Mouse (Mus musculus): ENCODE results near the gene Ccdc144b.

Gene Ccdc144b

DNA sequence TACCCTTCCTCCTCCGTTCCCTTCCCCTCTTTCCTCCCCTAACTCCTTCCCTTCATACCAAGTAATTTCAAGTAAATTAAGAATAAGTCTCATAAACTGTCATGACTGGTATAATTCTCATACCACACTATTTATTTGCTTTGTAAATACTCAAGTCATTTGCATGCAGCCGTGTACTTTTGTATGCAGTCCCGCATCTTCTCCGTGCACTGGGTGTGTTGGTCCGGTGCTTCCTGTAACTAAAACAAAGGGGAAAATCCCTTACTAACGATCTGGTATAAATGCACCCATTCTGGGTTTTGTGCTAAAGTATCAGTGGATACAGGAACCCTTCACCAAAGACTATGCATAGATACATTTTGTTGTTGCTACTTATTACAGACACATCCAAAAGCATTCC is 27.6 kb downstream of the Ccdc144b start:
- no peak for DNase-seq

DNA sequence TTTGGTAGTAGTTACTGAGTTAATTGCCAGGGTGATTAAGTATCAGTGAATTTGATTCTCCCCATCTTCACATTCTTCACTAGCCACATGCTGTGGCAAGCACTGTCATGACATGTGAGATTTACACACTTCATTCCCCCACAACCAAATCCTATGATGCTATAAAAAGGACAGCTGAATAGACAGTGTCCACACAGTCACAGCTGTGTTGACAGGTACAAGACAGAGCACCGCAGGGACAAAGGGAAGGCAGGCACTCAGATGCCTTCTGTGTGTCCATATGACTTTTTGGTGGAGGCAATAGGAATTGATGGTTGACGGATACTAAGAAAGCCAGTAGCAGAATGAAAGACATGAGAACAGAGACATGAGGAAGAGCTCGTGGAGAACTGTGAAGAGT is 42.1 kb downstream of the Ccdc144b start:
- DNase-seq = no peak

DNA sequence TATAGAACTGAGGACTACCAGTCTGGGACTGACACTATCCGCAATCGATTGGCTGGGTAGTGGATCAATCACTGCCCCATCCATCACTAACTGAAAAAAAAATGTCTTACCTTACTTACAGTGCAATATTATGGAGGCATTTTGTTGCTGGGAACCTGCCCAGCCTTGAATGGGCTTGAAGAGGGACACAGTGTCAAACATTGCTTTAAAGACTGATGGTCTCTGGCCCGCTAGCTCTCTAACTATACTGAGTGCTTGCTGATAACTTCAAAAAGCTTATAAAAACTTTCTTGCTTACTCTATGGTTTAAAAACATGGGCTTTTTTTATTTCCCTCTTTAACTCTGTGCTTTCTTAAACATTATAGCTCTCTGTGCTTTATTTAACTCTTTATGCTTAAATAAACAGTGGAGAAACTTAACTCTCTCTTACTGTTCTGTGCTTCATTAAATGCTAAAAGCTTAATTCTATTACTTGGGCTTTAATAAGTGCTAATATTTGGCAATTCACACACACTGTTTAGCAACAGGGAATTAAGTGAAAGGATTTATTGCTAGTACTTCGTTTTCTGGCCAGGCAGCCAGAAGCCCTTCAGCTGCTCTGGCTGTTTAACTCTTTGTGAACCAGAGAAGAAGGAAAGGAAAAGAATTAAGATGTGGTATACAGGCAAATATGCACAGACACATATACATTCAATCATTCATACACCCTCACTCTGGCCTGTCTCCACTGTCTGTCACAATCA is 44.8 kb downstream of the Ccdc144b start:
- no peak for DNase-seq

DNA sequence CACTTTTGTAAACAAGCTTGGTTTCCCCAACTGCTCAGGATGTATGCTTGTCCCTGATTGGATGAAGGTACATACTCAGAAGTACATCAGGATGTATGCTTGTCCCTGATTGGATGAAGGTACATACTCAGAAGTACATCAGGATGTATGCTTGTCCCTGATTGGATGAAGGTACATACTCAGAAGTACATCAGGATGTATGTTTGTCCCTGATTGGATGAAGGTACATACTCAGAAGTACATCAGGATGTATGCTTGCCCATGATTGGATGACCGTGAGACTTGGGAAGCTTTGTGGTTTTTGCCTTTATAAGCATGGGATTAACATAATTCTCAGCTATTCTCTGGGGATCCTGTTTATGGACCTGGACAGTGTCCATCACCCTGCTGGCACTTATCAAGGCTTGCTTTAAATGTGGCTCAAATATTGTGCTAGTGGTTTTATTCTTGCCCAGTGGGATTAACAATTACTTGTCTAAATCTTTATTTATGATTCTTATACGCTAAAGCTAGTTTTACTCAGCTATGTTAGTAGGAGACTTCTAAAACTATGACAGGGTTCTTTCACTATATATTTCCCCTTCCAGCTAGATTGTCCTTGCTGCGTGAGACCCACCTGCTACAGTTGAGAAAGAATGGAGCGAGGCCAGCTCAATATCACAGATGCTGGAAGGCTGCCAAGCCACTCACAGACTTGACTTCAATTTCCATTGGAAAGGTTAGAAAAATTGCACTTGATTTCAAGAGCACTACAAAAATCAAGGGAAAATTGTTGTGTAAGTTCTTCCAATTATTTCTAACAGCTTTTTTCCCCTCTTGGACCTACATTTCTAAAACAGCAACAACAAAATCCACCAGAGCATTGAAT is 49.1 kb downstream of the Ccdc144b start:
- peak; percentile 46 to 48 for DNase-seq

DNA sequence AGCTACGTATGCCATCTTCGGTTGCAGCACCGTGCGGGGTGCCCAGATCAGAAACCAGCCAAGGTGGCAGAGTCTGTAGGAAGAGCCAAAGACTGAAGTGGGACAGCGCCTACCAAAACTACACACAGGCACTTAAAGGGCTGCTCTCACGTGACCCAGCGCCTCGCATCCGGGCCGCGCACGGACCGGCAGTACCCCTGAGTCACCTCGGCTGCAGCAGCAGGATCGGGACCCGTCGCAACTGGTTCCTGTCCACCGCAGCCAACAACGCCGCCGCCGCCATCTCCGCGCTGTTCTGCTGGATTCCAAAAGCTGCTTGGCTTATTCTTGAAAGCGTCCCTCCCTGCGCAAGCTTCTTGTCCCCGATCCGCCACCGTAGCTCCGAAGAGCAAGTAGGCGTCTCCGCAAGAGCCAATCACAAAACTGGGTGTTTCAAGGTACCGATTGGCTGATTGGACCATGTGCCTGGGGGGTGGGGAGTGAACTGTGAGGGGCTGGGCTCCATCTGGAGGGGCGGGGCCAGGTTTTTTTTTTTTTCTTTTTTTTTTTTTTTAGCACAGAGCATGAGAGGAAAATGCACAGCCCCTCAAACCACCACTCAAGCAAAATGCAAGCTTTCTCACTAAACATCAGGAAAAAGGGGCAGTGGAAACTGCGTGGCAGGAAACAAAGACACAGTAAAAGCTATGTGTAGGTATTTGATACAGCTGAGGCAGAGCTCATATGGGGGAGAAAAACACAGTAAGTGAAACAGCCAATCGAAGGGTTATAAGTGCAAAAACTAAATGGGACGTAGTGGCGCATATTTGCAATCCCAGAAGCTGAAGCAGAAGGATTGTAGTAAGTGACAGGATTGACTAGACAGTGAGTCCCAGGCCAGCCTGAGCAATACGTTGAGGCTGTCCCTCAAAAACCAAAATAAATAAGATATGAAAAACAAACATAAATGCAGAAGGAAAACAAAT is 52.8 kb downstream of the Ccdc144b start, which contains the start of gene Mccc1:
TSS of gene Mccc1 (minus strand) at position 404 of the 965 bp plus-strand sequence.
- peak; percentile 95 to 98 for DNase-seq

DNA sequence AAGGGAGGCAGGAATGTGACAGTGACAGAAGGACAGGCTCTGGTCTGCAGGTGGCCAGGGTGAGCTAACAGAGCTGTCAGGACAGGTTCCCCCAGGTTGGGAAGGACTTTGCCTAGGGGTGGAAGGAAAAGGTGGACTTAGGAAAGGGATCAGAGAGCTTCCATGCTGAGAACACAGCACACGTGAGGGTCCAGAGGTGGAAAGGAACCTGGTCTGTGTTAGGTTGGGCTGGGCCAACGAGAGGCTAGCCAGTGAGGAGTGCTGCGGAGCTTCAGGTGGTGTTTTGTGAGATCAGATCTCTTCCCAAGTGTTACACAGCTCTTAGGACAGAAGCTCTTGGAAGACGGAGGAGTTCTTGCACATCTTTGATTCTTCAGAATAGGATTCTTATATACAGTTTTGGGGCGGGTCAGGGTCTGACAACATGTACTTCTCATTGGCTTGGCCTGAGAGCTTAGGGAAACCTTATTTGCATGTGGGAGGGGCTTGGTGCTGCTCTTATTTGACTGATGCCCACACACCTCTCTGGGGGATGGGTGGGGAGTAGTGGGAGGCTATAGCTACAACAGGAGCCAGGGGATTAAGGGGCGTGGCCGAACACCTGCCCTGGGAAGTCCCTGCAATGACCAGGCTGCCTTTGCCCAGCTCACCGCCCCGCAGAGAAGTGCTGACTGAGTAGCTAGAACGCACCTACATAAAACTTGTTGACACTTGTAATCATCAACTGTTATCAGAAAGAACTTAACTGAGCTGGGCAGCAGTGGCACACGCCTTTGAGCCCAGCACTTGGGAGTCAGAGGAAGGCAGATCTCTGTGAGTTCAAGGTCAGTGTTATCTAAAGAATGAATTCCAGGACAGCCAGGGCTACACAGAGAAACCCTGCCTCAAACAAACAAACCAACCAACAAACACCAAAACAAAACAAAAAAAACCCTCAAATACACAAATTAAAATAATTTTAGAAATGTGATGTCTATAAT is 58.5 kb downstream of the Ccdc144b start:
- DNase-seq = peak in 1 of 2 experiments; percentile 45

DNA sequence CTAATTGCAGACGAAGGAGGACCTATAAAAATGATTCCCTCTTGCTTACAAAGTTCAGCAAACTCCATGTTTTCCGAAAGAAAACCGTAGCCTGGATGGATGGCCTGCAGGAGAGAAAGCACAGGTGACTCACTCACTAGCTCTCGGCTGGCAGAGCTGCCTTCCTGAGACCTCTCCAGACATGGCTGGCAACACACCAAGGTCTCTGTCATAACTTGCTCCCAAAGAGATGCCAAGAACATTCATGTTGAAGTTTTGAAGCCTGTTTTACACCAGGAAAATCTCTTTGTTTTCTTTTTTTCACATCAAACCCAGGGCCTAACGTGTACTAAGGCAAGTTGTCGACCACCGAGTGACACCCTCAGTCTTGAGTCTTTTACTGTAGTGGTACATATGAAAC is 62.6 kb downstream of the Ccdc144b start:
- DNase-seq = no peak

DNA sequence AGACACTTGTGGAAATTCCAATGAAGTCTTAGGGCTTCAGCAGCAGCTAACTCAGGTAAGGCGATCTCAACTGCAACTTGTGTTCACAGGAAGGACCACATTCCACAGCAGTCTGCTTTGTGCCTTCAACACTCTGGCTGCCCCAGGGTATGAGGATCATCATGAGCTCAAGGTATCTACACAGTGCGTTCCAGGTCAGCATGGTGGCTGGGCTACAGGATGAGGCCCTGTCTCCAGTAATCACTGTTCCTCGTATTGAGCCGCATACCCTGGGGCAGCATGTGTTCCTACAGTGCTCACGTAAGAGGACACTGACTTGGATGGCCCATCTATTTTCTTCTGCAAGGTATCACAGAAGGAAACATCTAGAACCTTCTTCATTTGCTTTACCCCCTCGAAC is 65.3 kb downstream of the Ccdc144b start:
- no peak for DNase-seq

DNA sequence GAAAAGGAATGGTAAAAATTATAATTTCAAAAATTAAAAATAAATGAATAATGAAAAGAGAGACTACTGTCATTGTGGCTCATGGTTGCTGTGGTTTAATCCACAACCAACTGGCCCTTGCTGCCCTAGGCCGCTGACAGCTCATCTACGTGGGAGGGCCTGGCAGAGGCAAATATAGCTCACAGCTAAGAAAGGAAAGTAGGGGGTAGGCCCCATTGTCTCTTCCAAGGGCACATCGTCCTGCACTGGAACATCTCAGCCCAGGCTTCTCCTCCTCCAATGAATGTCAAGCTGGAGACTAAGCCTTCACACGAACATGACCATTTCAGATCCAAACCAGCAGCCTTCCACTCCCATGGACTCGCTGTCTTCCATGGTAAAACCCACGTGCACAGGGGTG is 67.1 kb downstream of the Ccdc144b start:
- no peak for DNase-seq

DNA sequence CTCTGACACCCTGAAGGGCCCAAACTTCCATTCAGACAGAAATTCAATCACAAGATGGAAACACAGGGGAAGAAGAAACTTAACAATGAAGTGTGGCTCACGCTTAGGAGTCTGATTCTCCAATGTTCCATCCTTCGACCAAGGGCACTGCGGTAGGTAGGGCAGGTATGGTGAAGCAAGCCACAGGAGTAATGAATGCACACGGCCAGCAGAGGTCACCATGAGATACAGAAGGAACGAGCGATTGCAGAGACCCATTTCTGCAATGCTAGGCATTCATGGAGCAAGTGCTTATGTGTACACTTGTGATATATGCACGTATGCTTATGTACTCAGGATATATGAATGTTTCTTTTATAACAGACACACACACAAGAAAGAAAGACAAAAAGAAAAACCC is 79.8 kb downstream of the Ccdc144b start:
- DNase-seq = peak; percentile 64 to 67

DNA sequence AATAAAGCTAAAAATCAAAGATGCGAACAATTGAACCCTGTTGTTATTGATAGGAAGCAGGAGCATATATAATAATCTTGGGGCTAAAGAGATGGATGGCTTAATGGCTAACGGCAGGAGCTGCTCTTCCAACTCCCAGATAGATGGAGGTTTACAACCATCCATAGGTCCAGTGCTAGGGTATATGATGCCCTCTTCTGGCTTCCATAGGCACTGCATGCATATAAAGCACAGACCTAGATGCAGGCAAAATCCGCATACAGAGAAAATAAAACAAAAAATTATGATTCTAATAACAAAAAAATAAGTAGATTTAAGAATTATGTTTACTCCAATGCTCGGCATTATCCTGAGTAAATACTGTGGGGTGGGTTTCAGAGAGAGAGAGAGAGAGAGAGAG is 80.4 kb downstream of the Ccdc144b start:
- peak in 1 of 2 experiments; percentile 31 for DNase-seq

DNA sequence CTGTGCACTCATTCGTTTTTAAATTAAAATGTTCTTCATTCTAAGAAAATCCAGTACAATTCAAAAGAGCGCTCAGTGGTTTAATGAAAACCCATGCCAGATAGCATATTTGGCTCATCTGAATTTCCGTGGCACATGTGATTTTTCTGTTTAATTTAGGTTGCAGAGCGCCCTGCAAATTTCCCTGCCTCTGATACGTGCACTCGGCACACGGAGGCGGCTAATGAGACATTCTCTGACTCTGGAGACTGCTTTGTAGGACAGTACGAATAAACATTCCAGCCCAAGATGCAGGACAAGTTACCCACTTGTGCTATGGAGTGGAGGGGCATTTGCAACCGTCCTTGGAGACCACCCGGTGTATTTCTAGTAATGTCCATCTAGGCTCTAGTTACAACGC is 82.2 kb downstream of the Ccdc144b start:
- no peak for DNase-seq

DNA sequence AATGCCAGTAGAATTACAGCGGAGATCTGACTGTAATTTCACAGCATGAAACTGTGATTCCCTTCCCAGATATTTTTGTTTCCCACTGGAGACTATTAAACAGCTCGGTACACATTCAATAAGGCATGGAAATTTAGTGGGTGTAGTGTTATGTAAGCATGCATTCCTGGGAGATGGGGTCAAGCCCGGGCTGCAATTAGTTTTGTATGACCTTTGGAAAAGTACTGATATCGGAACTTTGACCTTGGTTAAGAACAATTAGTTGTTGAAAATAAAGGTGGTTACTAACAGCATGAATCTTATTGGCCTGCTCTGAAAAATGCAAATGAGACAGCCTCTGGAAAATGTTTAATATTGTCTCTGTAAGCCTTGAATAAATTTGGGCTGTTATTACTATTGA is 82.9 kb downstream of the Ccdc144b start:
- DNase-seq = peak in 1 of 2 experiments; percentile 14

DNA sequence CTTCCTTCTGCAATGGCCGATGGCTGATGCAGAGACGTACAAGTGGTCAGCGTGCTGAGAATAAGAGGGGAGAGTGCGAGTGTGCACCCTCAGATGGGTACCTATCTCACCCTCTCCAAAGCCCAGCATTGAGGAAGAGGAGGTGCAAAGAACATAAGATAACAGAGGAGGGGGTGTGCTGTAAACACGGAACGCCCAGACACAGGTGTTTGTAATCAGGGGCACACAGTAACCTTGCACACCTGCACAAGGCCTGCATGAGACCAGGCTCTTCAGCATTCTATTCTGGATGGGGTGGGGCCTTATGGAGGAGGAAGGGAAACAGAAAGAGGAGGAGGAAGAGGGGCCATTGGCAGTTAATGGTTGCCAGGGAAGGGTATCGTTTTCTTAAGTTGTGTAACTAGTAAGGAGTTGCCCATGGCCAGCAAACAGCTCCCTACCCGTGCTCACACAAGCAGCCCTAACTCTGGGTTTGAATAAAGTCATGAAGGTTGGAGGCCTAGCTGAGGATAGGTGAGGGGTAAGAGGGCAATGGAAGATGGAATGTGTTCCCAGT is 85.9 kb downstream of the Ccdc144b start:
- DNase-seq = no peak

DNA sequence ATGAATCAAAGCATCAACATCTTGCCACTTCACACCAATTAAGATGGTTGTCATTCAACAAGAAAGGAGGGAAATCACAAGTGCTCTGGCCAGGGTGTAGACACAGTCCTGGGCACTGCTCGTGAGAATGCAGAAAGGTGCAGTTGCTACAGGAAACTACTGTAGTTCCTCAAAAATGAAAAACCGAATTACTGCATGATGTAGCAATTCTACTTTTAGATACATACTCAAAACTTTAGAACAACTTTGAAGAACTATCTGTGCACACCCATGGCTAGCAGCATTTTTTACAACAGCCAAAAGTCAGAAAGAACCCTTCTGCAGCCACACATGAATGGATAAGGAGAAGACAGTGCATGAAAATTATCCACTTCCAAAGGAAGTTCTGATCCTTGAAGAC is 86.9 kb downstream of the Ccdc144b start:
- DNase-seq = no peak

DNA sequence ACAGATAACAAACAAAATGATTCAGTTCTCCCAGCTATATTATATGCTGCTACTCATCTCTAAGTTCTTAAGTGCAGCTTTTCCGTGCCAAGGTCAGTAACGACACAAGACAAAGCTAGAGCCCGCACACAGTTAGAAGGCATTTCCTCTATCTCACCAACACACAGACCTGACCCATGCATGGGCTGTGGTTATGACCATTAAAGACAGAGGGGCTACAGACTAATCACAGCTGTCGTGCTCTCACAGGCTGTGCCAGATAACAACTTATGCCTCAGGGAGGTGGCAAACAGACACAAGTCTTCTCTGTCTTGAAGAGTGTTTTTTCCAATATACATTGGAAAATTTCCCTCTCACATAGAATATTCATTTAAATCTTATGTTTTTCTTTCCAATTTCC is 88.4 kb downstream of the Ccdc144b start:
- no peak for DNase-seq

DNA sequence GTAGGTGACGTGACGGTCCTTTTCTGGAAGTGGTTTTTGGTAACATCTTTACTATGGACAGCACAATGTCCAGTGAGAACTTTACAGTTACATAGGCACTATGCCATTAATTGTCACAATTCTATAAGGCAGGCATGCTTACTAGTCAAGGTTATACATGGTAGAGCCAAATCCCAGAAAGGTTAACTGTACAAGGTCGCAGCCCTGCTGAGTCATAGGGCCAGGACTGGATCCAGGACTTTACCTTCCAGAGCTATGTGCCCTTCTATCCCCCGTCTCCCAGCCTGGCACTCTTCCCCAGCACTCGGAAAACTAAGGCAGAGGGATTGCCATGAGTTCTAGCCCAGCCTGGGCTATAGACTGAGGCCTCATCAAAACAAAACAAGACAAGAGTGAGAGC is 89.4 kb downstream of the Ccdc144b start:
- no peak for DNase-seq

DNA sequence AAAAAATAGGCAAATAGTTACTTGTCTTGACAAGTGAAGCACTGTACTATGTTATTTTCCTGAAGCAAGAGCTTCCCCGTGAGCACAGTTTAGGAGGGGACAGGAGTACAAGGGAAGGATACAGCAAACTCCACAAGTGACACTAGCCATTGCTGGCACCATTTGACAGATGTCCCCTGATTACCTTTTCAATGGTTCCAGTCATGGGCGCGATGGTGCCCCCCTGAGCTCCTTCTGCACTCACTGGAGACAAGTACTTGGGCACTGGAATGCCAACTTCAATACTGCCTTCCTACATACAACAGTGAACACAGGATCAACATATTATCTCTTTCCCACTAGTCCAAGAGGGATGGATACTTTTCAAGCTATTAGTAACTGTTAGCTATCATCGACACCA is 89.9 kb downstream of the Ccdc144b start:
- DNase-seq = no peak

DNA sequence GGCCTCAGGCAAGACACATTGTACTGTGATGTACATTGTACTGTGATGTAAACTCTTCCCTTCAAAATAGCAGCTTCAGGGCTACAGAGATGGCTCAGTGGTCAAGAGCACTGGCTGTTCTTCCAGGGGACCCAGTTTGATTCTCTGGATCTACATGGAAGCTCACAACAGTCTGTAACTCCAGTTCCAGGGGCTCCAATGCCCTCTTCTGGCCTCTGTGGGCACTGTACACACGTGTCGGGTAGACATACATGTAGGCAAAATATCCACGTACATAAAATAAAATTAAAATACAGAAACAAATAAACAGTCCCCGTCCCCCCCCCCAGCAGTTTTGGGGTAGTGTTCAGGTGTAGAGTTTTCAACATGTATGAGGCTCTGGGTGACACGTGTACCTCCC is 90.4 kb downstream of the Ccdc144b start:
- DNase-seq = no peak

Data from kidney, postnatal 25 days (tissue).